Mouse (Mus musculus): ENCODE data around the gene Sorcs2.

Gene Sorcs2

DNA sequence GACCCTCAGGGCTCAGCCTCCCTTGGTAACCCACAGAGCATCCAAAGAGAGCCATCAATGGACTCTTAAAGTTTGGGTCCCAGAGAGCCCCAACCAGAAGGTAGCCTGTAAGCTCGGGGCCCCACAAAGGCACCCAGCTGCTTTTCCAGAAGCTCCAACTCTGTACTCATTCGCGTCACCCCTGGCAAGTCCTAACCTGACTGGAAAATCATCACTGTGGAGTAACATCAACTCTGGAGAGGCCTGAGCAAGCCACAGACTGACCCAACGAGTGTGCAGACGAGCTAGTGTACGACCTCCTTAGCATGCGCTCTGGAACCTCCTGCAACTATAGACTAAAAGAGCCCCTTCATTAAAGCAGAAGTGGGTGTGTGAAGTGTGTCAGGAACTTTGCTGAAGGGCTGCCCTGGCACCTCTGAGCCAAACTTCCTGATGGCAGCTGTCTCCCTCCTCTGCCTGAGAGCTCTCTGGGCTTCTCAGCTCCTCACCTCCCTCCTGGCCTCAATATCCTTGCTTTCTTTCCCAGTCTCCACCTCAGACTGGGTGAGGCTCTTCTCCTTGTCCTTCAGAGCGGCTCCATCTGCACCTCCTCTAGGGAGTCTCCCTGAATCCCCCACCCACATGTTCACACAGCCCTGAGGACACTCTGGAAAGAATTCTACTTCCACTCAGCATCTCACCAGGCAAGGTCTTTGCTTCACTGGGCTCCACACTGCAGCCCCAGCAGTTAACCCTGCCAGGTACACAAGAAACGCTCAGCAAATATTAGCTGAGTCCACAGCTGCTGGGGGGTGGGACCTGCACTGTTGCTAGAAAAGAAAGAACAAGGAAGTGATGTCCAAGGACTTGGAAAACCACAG lies 8.0 kb downstream of the Sorcs2 start:
- peak in 1 of 2 experiments; percentile 24 for DNase-seq

DNA sequence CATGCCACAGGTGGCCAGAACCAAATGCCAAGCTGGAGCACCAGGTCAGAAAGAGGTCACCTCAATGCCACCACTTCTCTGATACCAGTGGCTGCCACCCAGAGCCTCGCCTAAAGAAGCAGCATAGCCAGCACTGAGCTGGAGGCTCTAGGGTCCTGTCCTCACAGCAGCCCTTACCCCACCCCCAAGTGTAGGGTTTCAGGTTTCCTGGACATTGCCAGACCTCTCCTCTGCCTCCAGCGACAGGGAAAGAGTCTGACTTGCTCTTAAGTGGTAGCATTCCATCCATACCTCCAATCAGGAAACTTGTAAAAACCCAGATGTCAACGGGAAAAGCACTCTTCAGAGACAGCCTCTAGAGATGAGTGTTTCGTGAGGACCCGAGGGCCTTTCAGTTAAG lies 12.9 kb downstream of the Sorcs2 start:
- DNase-seq = no peak

- no peak for DNase-seq
Observed at GRCm38 (mm10) chr5:36383431-36383830, 14.5 kb downstream of the Sorcs2 start.

DNA sequence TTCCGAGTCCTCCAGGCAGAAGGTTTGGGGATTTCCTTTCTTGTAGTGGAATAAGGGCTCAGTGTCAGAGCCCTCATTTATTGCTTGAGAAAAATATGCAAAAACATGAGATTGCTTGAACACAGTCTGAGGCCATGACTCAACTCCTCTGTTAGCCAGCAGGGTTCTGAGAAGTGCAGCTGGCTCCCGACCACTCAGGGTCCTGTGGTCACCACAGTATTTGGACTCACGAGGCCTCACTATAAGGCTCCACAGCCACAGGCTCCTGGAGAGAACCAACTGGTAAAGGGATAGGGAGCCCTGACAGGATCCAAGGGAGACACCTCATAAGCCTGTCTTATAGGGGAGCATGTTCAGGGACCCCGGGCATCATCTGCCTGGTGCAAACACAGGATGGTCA lies 15.2 kb downstream of the Sorcs2 start:
- DNase-seq = no peak

GRCm38 (mm10) chr5:36382134-36382693 lies 15.7 kb downstream of the Sorcs2 start:
- DNase-seq = no peak

DNA sequence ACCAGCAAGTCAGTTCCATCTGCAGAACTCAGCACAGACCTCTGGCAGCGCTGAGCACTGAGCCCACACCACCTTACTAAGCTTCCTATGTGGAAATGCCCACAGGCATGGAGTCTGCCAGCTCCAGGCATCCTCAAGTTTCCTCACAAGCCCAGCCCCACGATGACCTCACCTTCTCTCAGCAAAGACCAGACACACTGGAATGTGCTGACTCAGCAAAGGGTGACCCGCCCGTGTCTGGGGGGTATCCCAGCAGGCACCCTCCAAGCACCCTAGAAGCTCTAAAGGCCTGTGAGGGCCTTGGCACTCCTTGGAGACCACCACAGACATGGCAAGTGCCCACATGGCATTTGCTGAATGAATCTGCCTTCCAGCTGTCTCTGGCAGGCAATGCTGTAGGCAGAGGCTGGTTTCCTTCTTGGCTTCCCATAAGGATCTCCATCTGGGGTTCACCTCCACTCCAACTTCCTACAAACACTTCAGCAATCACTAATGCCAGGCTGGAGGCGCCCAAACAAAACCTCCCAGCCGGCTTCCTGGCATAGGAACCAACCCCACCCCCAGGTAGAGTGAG lies 17.9 kb downstream of the Sorcs2 start:
- no peak for DNase-seq

- no peak for DNase-seq
Observed at GRCm38 (mm10) chr5:36378370-36378738, 19.6 kb downstream of the Sorcs2 start.

DNA sequence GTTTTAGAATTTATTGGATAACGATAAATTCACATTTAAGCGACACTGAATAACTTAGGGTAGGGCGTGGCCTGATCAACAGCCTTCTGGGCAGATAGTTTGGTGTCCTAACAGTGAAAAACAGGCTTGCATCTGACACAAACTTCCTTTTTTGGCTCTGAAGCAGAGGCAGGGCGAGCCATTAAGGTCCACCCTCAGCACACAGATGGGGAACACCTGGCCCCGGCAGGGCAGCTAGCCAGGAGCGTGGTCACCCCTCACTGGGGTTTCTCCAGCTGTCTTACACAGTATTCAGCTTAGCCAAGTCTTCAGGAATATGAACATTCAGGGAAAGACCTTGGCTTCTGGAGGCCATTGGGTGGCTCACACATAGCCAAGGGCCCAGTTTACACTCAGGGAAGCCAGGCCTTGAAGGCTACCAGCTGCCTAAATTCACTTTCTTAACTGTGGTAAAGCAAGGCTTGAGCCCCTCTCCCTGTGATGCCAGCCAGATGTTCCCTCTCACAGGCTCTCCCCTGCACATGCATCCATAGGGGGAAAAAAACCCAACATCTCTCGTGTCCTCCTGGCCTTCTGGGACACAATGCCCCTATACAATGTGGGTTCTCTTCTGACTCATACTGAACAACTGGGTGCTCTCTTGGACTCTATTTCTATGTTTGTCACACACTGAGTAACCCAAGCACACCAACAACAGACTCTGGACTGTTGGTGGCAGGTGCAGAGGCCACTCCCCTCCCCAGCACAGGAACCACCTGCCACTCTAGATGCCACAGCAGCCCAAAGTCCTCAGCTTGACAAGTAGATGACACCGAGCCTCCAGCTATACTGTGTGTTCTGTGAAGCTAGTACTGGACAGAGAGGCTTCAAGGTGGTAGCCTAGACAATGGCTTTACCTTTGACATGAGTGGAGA lies 20.2 kb downstream of the Sorcs2 start:
- DNase-seq = peak in 1 of 2 experiments; percentile 56

DNA sequence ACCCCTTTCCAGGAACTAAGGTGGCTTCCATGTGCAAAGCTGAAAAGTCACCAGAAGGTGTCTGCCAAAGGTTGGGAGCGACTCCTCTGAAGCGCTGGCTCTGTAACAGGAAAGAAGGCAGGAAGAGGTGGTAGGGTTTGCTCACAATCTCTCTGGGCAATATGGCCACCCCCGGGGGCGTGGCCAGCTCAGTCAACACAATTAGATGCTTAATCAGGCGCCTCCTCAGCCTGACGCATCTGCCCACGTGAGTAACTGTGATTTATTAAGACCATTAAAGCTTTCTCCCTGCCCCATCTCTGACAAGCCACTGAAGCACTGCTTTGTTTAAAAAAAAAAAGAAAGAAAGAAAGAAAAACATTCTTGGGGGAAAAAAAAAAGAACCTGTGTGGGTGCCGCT lies 22.1 kb downstream of the Sorcs2 start:
- peak; percentile 18 to 55 for DNase-seq

DNA sequence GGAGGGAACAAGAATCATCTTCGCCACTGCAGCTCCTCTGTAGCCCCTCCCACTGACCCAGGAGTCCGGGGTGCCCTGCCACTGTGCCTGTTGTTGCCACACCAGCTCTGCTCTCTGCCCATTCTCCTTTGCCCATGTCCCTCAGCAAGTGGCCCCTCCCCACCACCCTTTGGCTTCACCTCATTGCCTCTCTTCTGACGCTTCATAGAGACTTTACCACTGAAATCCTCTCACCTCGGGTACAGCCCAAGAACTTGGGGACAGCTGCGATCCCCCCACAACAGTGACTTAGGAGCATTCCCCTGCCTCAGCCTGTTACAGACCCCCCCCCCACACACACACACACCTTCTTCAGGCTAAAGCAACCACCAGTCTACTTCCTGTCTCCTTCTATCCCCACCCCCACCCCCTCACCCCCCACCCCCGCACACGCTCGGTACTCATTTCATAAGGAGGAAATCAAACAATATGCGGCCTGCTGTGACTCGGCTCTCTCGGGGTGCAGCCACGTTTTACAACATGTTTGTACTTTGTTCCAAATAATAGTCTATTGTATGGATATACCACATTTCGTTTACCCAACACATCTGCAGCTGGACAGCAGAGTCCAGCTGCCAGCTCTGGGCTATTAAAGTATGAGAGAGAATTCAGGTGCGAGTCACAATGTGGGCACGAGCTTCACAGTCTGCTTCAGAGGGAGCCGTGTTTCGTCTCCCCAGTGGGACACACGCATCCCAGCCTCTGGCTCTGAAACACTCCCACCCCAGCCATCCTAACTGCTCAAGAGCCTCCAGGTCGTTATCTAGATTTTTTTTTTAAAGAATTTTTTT lies 23.5 kb downstream of the Sorcs2 start:
- peak; percentile 16 to 69 for DNase-seq

DNA sequence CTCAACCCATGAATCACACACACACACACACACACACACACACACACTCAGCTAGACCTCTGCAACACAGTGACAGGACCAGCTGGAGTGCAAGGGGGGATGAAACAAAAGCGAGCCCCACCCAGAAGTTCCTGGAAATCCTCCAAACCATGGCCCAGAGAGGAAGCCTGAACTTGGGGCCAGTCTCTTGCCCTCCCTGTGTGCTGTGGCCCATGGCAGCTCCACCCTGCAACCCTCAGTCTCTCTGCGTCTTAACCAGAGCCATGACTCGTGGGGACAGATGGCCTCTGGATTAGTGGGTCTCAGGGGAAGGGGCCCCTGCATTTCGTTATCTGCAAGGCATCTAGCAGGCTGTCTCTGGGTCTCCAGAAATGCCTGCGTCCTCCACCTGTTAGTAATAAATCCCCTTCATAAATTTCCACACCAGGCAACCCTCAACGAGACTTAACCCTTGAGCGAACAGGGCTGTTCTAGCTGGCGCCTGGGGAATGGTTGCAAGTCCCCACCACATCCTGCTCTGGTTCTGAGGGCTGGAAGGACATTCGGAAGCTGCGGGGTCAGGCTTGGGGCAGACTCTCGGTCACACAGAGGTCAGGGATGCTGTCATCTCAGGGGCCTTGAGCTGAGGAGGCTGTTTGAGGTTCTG lies 24.6 kb downstream of the Sorcs2 start:
- DNase-seq = peak; percentile 71 to 85

DNA sequence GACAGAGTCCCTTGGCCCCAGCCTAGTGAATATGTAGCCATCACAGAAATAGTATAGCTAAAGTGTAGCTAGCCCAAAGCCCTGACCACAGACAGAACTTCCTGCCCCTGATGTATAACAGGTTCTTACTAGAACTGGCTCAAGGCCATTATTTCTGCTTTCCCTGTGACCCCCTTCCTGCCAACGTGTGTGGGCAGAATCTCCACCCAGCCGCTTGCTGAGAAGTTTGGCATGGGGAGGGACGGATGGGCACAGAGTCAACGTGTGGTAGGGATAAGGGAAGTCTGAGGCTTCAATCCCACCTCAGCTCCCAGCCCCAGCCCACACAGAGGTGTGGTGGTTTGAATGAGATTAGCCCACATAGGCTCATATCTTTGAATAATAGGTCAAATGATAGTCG lies 26.2 kb downstream of the Sorcs2 start:
- DNase-seq = no peak

- peak; percentile 69 to 86 for DNase-seq
Observed at GRCm38 (mm10) chr5:36369261-36369684, 28.7 kb downstream of the Sorcs2 start.

DNA sequence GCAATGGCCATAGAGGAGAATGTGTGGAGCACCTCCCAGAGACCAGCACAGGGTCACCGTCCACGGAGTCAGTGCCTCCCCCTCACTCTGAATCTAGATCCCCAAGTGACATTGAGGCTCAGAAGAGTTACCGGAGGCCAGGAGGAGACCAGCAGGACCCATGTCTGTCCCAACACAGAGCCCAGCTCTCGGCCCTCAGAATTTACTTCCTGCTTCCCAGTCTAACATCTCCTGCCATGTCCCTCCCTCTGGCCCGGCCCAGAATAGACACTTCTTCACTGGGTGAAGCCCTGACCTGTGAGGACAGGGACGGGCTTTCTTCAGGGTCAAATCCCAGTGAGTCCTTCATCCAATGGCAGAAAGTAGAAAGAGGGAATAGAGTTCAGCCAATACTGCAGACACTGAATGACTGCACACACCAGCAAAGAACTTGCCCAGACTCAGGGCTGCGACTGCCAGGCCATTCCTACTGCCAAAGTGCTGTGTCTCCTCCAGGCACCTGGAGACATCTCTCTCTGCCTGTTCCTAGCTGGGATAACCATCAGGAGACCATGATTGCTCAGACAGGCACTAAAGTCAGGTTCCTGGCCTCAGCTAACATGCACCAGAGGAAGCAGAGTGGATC lies 29.3 kb downstream of the Sorcs2 start:
- no peak for DNase-seq

DNA sequence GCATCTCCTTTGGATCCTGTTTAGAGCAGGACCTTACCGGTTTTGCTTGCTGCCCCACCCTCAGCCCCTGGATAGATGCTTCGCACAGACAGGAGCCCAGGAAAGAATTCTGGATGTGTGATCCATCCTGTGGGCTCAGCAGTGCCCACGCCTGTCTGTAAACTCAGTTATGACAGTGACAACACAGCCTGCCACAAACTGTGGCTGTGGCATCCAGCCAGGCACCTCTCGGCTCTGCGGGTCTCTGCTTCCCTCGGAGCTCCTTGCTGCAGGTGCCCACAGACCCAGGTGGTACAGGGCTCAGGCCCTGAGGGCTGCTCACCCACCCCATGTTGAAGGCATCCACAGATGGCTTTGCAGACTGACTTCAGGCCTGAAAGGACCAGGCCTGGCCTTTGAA lies 30.0 kb downstream of the Sorcs2 start:
- DNase-seq = no peak

DNA sequence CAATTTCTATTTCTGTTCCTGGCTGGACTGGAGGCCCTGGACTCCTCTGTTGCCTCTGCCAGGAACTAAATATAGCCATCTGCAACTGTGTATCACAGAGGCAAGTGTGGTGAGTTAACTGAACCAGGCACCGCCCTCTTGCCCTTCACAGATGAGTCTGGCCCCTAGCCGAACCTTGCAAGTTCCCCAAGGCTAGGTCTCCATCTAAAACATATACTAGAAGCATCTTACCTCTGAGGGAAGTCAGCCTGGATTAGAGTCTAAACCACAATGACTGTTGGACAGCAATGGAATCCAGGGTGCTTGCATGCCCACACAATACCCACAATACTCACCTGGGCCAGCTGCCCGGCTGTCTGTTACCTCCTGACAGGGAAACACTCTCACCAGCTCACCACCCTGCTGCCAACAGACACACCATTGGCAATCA lies 30.7 kb downstream of the Sorcs2 start:
- DNase-seq = peak; percentile 39 to 59

DNA sequence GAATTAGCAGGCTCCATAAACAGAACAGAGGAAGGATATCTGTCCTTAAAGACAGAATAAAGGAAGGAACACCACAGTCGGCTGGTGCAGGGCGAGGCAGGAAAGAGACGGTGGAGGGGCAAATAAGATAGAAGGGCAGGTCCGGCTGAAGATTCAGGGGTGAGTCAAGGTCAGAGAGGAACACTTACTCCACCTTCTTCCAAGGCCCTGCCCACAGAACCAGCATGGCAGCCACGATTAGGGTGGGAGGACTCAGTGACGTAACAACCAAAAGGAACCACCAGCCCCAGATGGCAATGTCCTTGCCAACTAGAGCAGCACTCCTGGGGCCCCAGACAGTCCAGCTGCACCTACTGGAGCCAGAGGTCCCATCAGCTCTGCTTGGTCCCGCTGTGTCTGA lies 36.2 kb downstream of the Sorcs2 start:
- no peak for DNase-seq

- DNase-seq = no peak
Observed at GRCm38 (mm10) chr5:36360343-36360742, 37.6 kb downstream of the Sorcs2 start.

GRCm38 (mm10) chr5:36359535-36360243 lies 38.2 kb downstream of the Sorcs2 start:
- DNase-seq = no peak

DNA sequence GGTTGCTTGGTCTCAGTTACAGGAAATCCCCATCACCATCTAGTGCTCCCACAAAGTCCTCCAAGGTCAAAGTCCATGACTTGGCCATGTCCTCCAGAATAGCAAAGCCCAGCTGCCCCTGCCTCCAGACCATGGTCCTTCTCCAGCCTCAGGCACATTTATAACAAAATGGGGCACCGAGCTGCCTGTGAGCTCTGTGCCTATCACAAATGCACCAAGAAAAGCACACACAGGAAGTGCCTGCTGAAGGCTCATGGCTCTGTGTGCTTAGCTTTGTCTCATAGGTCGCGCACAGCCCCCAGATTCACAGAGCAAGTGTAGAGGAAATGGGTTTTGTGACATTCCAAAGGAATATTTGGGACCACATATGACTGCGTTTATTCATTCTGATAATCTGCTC lies 39.8 kb downstream of the Sorcs2 start:
- no peak for DNase-seq
